Mouse (Mus musculus): ENCODE measurements at regions not wholly inside any gene's neighbourhood (a gene's known extent, or its start where the extent isn't known, plus 50 kb on each side); places are given as distances from the start of the nearest gene placed in this dataset.

DNA sequence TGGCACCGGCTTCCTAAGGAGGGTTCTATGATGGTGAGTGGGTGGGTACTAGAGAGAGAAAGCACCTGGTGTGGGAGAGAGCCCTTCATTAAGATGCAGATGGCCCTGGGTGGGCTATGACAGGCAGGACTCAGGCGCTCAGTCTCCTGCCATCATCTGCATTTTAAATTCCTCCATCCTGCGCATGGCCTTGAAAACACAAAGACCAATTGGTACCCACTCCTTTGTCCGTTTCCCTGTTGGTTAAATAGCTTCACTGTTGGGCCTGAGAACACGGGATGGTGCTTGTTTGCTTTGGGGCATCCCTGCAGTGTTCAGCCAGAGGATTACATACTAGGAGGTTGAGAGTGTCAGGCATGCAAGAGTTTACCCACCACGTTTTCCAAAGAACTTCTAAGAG is 314.9 kb downstream of the Gm11011 start:
- TF ChIP-seq POLR2A (IDR thresholded peaks at IDR 0.05; ENCODE audit: insufficient read depth, low read depth, low read length) (no peak), EP300 (IDR thresholded peaks at IDR 0.05; ENCODE audit: insufficient read depth, low read depth, low read length) (no peak), CTCF (IDR thresholded peaks at IDR 0.05) (no peak)

Measured in heart, adult 2 months (tissue).